Mouse (Mus musculus): ENCODE results near the gene Ube4a. TPM values are rescaled to one million over a fixed set of nuclear protein-coding genes. Genes with fewer than 3 reads are reported as not detected.
A peak's percentile ranks its signal among the peaks of the same experiment; 100 is the strongest.

Gene Ube4a
- total and polyA plus RNA-seq, 3 experiments: 14.6 to 28.3 (median 18.2) TPM

GRCm38 (mm10) chr9:44966815-44967242 is 1.4 kb upstream of the Ube4a start:
- H3K9me3 ChIP-seq (replicated peaks; ENCODE audit: low read length): no peaks in the 10 kb centered on the region
- in situ Hi-C loops (cut with MboI; ENCODE audit: low pct_ligation_motif_present, low pct_unique_long_range_greater_than_20kb, low sequenced_read_pairs): no loop called here
- peaks cover 0 to 26% of the 10 kb centered on the region in 2 experiments; a peak in 2 of 4 replicates for H3K4me1 ChIP-seq (ENCODE audit: control insufficient read depth in 1 of 2, insufficient read depth in 2 of 2)
- peaks cover 31% of the 10 kb centered on the region for H3K79me2 ChIP-seq (replicated peaks; ENCODE audit: control insufficient read depth, extremely low read depth, insufficient read depth, poor library complexity, severe bottlenecking)
- peaks cover 7% of the 10 kb centered on the region for H3K27me3 ChIP-seq (replicated peaks)
- no peak overlapping the region for H3K4me2 ChIP-seq (ENCODE audit: insufficient read depth, low read depth, poor library complexity, severe bottlenecking)
- H3K4me3 ChIP-seq (replicated peaks in 1 of 3; ENCODE audit: low read depth in 2 of 3, low read length in 2 of 3, poor library complexity in 1 of 3): no peak overlapping the region
- TF ChIP-seq JUN (IDR thresholded peaks at IDR 0.05; ENCODE audit: insufficient read depth, low read depth, low read length): 0 out of 2 replicates have a peak, but pooled peaks have one; percentile 4
- TF ChIP-seq IRF4 (IDR thresholded peaks at IDR 0.05; ENCODE audit: low read depth, low read length): peak; percentile 61; the same call in 1 of the 2 replicates
- peak; percentile 97 for TF ChIP-seq MAFK (IDR thresholded peaks at IDR 0.05; ENCODE audit: insufficient replicate concordance, low read length)
- TF ChIP-seq USF2 (conservative IDR thresholded peaks at IDR 0.05; ENCODE audit: low read depth, low read length): no peak
- no peak for TF ChIP-seq CHD2 (IDR thresholded peaks at IDR 0.05; ENCODE audit: low read length)
- TF ChIP-seq MAX (IDR thresholded peaks at IDR 0.05; ENCODE audit: low read length): 0 out of 2 replicates have a peak, but pooled peaks have one; percentile 48
- no peak for TF ChIP-seq NRF1 (IDR thresholded peaks at IDR 0.05; ENCODE audit: low read depth, low read length)
- peak; percentile 84 for TF ChIP-seq MYC (IDR thresholded peaks at IDR 0.05; ENCODE audit: low read depth, low read length)
- TF ChIP-seq NELFE (IDR thresholded peaks at IDR 0.05; ENCODE audit: low read depth, low read length): no peak; the same call in 1 of the 2 replicates
- TF ChIP-seq ZC3H11A (IDR thresholded peaks at IDR 0.05; ENCODE audit: low read depth, low read length): no peak
- no peak for TF ChIP-seq USF1 (IDR thresholded peaks at IDR 0.05; ENCODE audit: low read depth, low read length)
- TF ChIP-seq MXI1 (IDR thresholded peaks at IDR 0.05; ENCODE audit: low read depth, low read length): peak; percentile 62; the same call in 1 of the 2 replicates
- peak; percentile 33; the same call in 1 of the 2 replicates for TF ChIP-seq TCF12 (IDR thresholded peaks at IDR 0.05; ENCODE audit: low read depth, low read length)
- no peak for TF ChIP-seq ZNF384 (IDR thresholded peaks at IDR 0.05; ENCODE audit: low read depth, low read length)
- no peak for TF ChIP-seq RCOR1 (conservative IDR thresholded peaks at IDR 0.05; ENCODE audit: low read depth, low read length)
- peak; percentile 77 for TF ChIP-seq SMC3 (IDR thresholded peaks at IDR 0.05; ENCODE audit: low read depth, low read length)
- TF ChIP-seq ELF1 (IDR thresholded peaks at IDR 0.05; ENCODE audit: low read depth, low read length): no peak
- TF ChIP-seq RAD21 (IDR thresholded peaks at IDR 0.05; ENCODE audit: low read depth, low read length): peak; percentile 80
- TF ChIP-seq ZKSCAN1 (IDR thresholded peaks at IDR 0.05; ENCODE audit: borderline replicate concordance, low read depth, low read length): no peak
- peak; percentile 77 to 86 for TF ChIP-seq CTCF (conservative IDR thresholded peaks at IDR 0.05 in 1 of 2, IDR thresholded peaks at IDR 0.05 in 1 of 2; ENCODE audit: low read depth in 2 of 2, low read length in 2 of 2)
- peak; percentile 62 for TF ChIP-seq HCFC1 (IDR thresholded peaks at IDR 0.05; ENCODE audit: low read depth, low read length)
- peak; percentile 82 for TF ChIP-seq POLR2A (IDR thresholded peaks at IDR 0.05; ENCODE audit: low read depth, low read length)
- TF ChIP-seq GABPA (IDR thresholded peaks at IDR 0.05; ENCODE audit: insufficient replicate concordance, low read depth, low read length): no peak
- no peak for TF ChIP-seq BHLHE40 (IDR thresholded peaks at IDR 0.05; ENCODE audit: low read depth, low read length)
- TF ChIP-seq ETS1 (conservative IDR thresholded peaks at IDR 0.05; ENCODE audit: low read depth, low read length): peak; percentile 65
- TF ChIP-seq UBTF (IDR thresholded peaks at IDR 0.05; ENCODE audit: low read depth, low read length): no peak
- TF ChIP-seq JUND (conservative IDR thresholded peaks at IDR 0.05; ENCODE audit: low read depth, low read length): peak; percentile 70; the same call in 1 of the 2 replicates
- TF ChIP-seq TBP (conservative IDR thresholded peaks at IDR 0.05; ENCODE audit: low read depth, low read length): peak; percentile 98
- peak; percentile 98 for TF ChIP-seq ZMIZ1 (IDR thresholded peaks at IDR 0.05; ENCODE audit: low read depth, low read length)
- TF ChIP-seq MAZ (IDR thresholded peaks at IDR 0.05; ENCODE audit: low read depth, low read length): no peak
- no peak for TF ChIP-seq KAT2A (IDR thresholded peaks at IDR 0.05; ENCODE audit: insufficient replicate concordance, low read length)
- TF ChIP-seq MEF2A (IDR thresholded peaks at IDR 0.05; ENCODE audit: borderline replicate concordance, low read depth, low read length): peak; percentile 32; the same call in 1 of the 2 replicates
- TF ChIP-seq POLR2AphosphoS2 (IDR thresholded peaks at IDR 0.05; ENCODE audit: low read depth, low read length): peak; percentile 56; the same call in 1 of the 2 replicates
- no peak for TF ChIP-seq PAX5 (IDR thresholded peaks at IDR 0.05; ENCODE audit: low read length)
- TF ChIP-seq E2F4 (IDR thresholded peaks at IDR 0.05; ENCODE audit: insufficient replicate concordance, low read depth, low read length): 0 out of 2 replicates have a peak, but pooled peaks have one; percentile 51
- 0 out of 2 replicates have a peak, but pooled peaks have one; percentile 16 for TF ChIP-seq EP300 (IDR thresholded peaks at IDR 0.05; ENCODE audit: low read length)
- TF ChIP-seq SIN3A (IDR thresholded peaks at IDR 0.05; ENCODE audit: low read length): no peak
- TF ChIP-seq CHD1 (IDR thresholded peaks at IDR 0.05; ENCODE audit: low read depth, low read length): no peak
- dilution Hi-C loops (cut with MboI; ENCODE audit: extremely low pct_ligation_motif_present, extremely low pct_unique_long_range_greater_than_20kb, low sequenced_read_pairs): no loop called here
- no peak overlapping the region for H3K27ac ChIP-seq (ENCODE audit: insufficient read depth, low read depth)
- H3K36me3 ChIP-seq (replicated peaks in 1 of 2; ENCODE audit: control insufficient read depth in 1 of 2, insufficient read depth in 1 of 2, low read length in 1 of 2): peaks cover 3 to 16% of the 10 kb centered on the region in 2 experiments
- H3K9ac ChIP-seq (ENCODE audit: insufficient read depth, low read depth): no peak overlapping the region
- peak; percentile 93 for DNase-seq (ENCODE audit: extremely low read depth)
